Mouse (Mus musculus): Measurements from ENCODE around the gene Mypn.

- TF ChIP-seq CTCF (IDR thresholded peaks at IDR 0.05; ENCODE audit: control insufficient read depth, insufficient read depth, insufficient read length) (no peak), CEBPB (IDR thresholded peaks at IDR 0.05; ENCODE audit: low read depth) (no peak), MYOG (IDR thresholded peaks at IDR 0.05; ENCODE audit: control insufficient read depth, extremely low read depth, insufficient read length) (no peak), MAX (IDR thresholded peaks at IDR 0.05) (no peak)
Observed at GRCm38 (mm10) chr10:63126116-63126515, 77.6 kb downstream of the Mypn start.
